Mouse (Mus musculus): ENCODE data around the gene Arcn1. TPM values are rescaled to one million over a fixed set of nuclear protein-coding genes. Genes with fewer than 3 reads are reported as not detected.

The Arcn1 gene
- polyA plus RNA-seq, 1 experiment: 18.1 TPM

GRCm38 (mm10) chr9:44734524-44735494 is 32.8 kb downstream of the Arcn1 start, which contains the start of gene Phldb1:
Gene Phldb1, minus strand, starts transcription at chr9:44735198.
- Histone ChIP-seq H3K36me3 (ENCODE audit: control insufficient read depth, insufficient read depth, low read length) (no peaks in the 10 kb centered on the region), H3K27me3 (ENCODE audit: control insufficient read depth, insufficient read depth, low read length) (peaks cover 14% of the 10 kb centered on the region), H3K27ac (ENCODE audit: insufficient read depth, low read length) (peak within 1 kb of the TSS; percentile 44; the same call in 1 of the 2 replicates), H3K4me3 (ENCODE audit: extremely low read depth, insufficient read depth, insufficient read length) (peak within 1 kb of the TSS; percentile 37), H3K4me1 (ENCODE audit: control insufficient read depth, insufficient read depth, insufficient read length) (peaks cover 7% of the 10 kb centered on the region)
- peak; percentile 14 to 49 for DNase-seq (ENCODE audit: low read depth in 1 of 2, low spot score in 2 of 2)
- WGBS: 7% methylated on average over 47 of the region's 47 CpGs
- TF ChIP-seq POLR2A (IDR thresholded peaks at IDR 0.05; ENCODE audit: low read depth, low read length) (no peak), CTCF (IDR thresholded peaks at IDR 0.05; ENCODE audit: extremely low read depth, insufficient read depth, insufficient read length, insufficient replicate concordance) (no peak)

- H3K27ac ChIP-seq (ENCODE audit: insufficient read depth, low read length): peak overlapping the region; percentile 44
- peak overlapping the region; percentile 37 for H3K4me3 ChIP-seq (ENCODE audit: extremely low read depth, insufficient read depth, insufficient read length)
- H3K4me1 ChIP-seq (ENCODE audit: control insufficient read depth, insufficient read depth, insufficient read length): peaks cover 7% of the 10 kb centered on the region
- DNase-seq (ENCODE audit: low read depth in 1 of 2, low spot score in 2 of 2): peak in 1 of 2 experiments; percentile 18
- 5% methylated on average over 67 of the region's 79 CpGs for WGBS
- H3K27me3 ChIP-seq (ENCODE audit: control insufficient read depth, insufficient read depth, low read length): peaks cover 14% of the 10 kb centered on the region
- H3K36me3 ChIP-seq (ENCODE audit: control insufficient read depth, insufficient read depth, low read length): no peaks in the 10 kb centered on the region
- no peak for TF ChIP-seq CTCF (IDR thresholded peaks at IDR 0.05; ENCODE audit: extremely low read depth, insufficient read depth, insufficient read length, insufficient replicate concordance)
- no peak for TF ChIP-seq POLR2A (IDR thresholded peaks at IDR 0.05; ENCODE audit: low read depth, low read length)
Observed at GRCm38 (mm10) chr9:44733671-44734523, 33.7 kb downstream of the Arcn1 start.

GRCm38 (mm10) chr9:44732921-44733530 is 34.6 kb downstream of the Arcn1 start:
- H3K4me3 ChIP-seq (ENCODE audit: extremely low read depth, insufficient read depth, insufficient read length): no peak overlapping the region
- TF ChIP-seq CTCF (IDR thresholded peaks at IDR 0.05; ENCODE audit: extremely low read depth, insufficient read depth, insufficient read length, insufficient replicate concordance) (no peak), POLR2A (IDR thresholded peaks at IDR 0.05; ENCODE audit: low read depth, low read length) (no peak)
- H3K36me3 ChIP-seq (ENCODE audit: control insufficient read depth, insufficient read depth, low read length): no peaks in the 10 kb centered on the region
- WGBS: 60% methylated on average over 12 of the region's 12 CpGs
- H3K4me1 ChIP-seq (ENCODE audit: control insufficient read depth, insufficient read depth, insufficient read length): peaks cover 7% of the 10 kb centered on the region
- peaks cover 14% of the 10 kb centered on the region for H3K27me3 ChIP-seq (ENCODE audit: control insufficient read depth, insufficient read depth, low read length)
- H3K27ac ChIP-seq (ENCODE audit: insufficient read depth, low read length): peak overlapping the region; percentile 44
- no peak for DNase-seq (ENCODE audit: low read depth in 1 of 2, low spot score in 2 of 2)

GRCm38 (mm10) chr9:44732130-44732549 is 35.5 kb downstream of the Arcn1 start:
- no peak overlapping the region for H3K27ac ChIP-seq (ENCODE audit: insufficient read depth, low read length)
- DNase-seq (ENCODE audit: low read depth in 1 of 2, low spot score in 2 of 2): no peak
- peaks cover 7% of the 10 kb centered on the region for H3K4me1 ChIP-seq (ENCODE audit: control insufficient read depth, insufficient read depth, insufficient read length)
- H3K4me3 ChIP-seq (ENCODE audit: extremely low read depth, insufficient read depth, insufficient read length): no peak overlapping the region
- no peaks in the 10 kb centered on the region for H3K36me3 ChIP-seq (ENCODE audit: control insufficient read depth, insufficient read depth, low read length)
- WGBS: 72% methylated on average over 5 of the region's 5 CpGs
- TF ChIP-seq POLR2A (IDR thresholded peaks at IDR 0.05; ENCODE audit: low read depth, low read length) (no peak), CTCF (IDR thresholded peaks at IDR 0.05; ENCODE audit: extremely low read depth, insufficient read depth, insufficient read length, insufficient replicate concordance) (no peak)
- peaks cover 14% of the 10 kb centered on the region for H3K27me3 ChIP-seq (ENCODE audit: control insufficient read depth, insufficient read depth, low read length)

- DNase-seq (ENCODE audit: low read depth in 1 of 2, low spot score in 2 of 2): no peak
- no peaks in the 10 kb centered on the region for H3K36me3 ChIP-seq (ENCODE audit: control insufficient read depth, insufficient read depth, low read length)
- WGBS: 72% methylated on average over 5 of the region's 5 CpGs
- H3K4me1 ChIP-seq (ENCODE audit: control insufficient read depth, insufficient read depth, insufficient read length): no peaks in the 10 kb centered on the region
- no peak overlapping the region for H3K4me3 ChIP-seq (ENCODE audit: extremely low read depth, insufficient read depth, insufficient read length)
- no peaks in the 10 kb centered on the region for H3K27me3 ChIP-seq (ENCODE audit: control insufficient read depth, insufficient read depth, low read length)
- TF ChIP-seq CTCF (IDR thresholded peaks at IDR 0.05; ENCODE audit: extremely low read depth, insufficient read depth, insufficient read length, insufficient replicate concordance) (no peak), POLR2A (IDR thresholded peaks at IDR 0.05; ENCODE audit: low read depth, low read length) (no peak)
- H3K27ac ChIP-seq (ENCODE audit: insufficient read depth, low read length): no peak overlapping the region
Observed at GRCm38 (mm10) chr9:44727441-44727840, 40.2 kb downstream of the Arcn1 start.

GRCm38 (mm10) chr9:44726431-44727146 is 41.1 kb downstream of the Arcn1 start:
- no peak for DNase-seq (ENCODE audit: low read depth in 1 of 2, low spot score in 2 of 2)
- WGBS: 86% methylated on average over 10 of the region's 10 CpGs
- no peak overlapping the region for H3K27ac ChIP-seq (ENCODE audit: insufficient read depth, low read length)

More at GRCm38 (mm10) chr9:44726431-44727146, 41.1 kb downstream of the Arcn1 start:
- no peak overlapping the region for H3K4me3 ChIP-seq (ENCODE audit: extremely low read depth, insufficient read depth, insufficient read length)
- no peaks in the 10 kb centered on the region for H3K36me3 ChIP-seq (ENCODE audit: control insufficient read depth, insufficient read depth, low read length)
- peaks cover 2% of the 10 kb centered on the region; the same call in 1 of the 2 replicates for H3K4me1 ChIP-seq (ENCODE audit: control insufficient read depth, insufficient read depth, insufficient read length)
- no peaks in the 10 kb centered on the region for H3K27me3 ChIP-seq (ENCODE audit: control insufficient read depth, insufficient read depth, low read length)
- TF ChIP-seq POLR2A (IDR thresholded peaks at IDR 0.05; ENCODE audit: low read depth, low read length) (no peak), CTCF (IDR thresholded peaks at IDR 0.05; ENCODE audit: extremely low read depth, insufficient read depth, insufficient read length, insufficient replicate concordance) (no peak)

Data from spleen, adult 2 months (tissue).